Mouse (Mus musculus) brain, embryonic 18.5 days (tissue): ENCODE measurements at regions not wholly inside any gene's neighbourhood (a gene's known extent, or its start where the extent isn't known, plus 50 kb on each side); places are given as distances from the start of the nearest gene placed in this dataset.
A peak's percentile ranks its signal among the peaks of the same experiment; 100 is the strongest.
"Not testable (repeated sequence)": the region's sequence is repeated elsewhere in the genome, so short reads cannot be mapped to it uniquely, and the experiment has no call there.

ENCODE experiments used
- DNase-seq: peaks from one replicate; pipeline ENCODE4 v3.0.0-alpha.2; 2012; ENCODE audit warnings: low read depth, low spot score

DNA sequence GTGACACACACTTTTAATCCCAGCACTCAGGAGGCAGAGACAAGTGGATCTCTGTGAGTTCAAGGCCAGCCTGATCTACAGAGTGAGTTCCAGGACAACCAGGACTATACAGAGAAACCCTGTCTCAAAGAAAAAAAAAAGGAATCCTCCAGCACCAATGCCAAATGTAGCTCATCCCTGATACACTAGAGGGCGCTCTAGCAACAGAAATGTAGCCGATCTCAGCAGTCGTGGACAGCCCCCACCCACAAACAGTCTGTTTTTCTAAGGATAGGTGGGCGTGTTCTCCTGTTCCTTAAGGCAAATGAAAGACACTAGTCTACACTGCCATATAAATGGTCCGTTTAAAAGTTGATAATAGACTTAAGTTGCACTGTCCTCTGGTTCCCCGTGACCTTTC, 2447.9 kb upstream of the Gm8797 start:
- not testable (repeated sequence) for DNase-seq

DNA sequence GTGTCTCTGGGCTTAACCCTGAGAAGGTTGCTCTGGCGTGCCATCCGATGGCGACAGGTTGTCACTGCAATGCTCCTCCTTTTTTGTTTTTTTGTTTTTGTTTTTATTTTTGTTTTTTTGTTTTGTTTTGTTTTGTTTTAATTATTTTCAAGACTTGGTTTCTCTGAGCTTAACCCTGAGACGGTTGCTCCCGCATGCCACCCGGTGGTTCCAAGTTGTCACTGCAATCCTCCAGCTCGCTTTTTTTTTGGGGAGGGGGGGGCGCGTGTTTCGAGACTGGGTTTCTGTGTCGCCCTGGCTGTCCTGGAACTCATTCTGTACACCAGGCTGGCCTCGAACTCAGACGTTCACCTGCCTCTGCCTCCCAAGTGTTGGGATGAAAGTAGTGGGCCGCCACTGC, 2442.1 kb upstream of the Gm8797 start:
- DNase-seq = no peak

DNA sequence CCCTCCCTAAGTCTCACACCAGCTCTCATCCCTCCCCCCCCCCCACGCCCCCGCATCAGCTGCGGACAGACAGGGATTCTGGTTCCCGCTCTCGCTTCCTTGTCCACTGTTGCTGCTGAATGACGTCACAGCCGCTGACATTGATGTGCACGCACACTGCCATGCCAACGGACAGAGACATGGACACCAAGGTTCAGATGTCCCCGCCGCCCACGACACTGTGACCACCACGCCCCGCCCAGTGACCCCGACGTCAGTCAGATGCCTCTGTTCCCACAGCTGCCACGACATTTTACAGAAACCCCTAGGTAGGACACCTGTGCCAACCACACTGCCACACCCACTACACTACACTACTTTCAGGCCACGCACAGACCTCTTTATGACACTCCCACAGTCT, 2441.6 kb upstream of the Gm8797 start:
- DNase-seq = no peak

DNA sequence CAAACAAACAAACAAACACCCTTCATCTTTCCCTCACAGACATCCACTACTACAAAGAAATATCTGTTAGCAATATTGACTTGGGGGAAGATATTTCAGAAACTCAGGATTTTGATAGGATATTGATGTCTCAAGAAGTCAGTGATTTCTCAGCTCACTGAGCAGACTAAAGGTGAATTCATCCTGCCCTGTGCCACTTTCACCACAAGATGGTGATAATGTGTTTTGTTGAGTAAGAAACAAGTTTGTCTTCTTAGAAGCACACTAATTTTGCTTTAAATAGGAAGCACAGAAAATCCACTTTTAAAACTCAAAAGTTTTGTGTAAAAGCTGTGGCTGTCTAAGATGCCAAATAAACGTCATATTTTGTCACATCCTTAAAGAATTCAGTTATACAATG, 2439.8 kb upstream of the Gm8797 start:
- DNase-seq = peak; percentile 1

DNA sequence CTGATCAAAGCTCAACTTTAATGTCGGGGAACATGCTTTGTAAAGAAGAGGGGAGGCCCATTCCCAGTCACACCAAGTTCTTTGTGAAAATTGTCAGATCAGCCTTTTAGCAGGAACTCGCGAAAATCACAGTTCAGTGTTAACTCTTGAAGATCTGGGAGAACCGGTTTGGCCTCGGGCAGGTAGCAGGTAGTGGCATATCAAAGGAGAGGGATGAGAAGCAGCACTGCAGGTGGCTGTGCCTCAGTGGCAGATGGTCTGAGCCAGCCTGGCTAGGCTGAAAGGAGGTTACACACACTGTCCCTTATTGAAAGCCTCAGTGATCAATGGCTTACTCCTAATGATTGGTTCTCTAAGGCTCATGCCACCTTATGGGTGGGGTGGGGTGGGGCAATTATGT, 2401.0 kb upstream of the Gm8797 start:
- DNase-seq = no peak

DNA sequence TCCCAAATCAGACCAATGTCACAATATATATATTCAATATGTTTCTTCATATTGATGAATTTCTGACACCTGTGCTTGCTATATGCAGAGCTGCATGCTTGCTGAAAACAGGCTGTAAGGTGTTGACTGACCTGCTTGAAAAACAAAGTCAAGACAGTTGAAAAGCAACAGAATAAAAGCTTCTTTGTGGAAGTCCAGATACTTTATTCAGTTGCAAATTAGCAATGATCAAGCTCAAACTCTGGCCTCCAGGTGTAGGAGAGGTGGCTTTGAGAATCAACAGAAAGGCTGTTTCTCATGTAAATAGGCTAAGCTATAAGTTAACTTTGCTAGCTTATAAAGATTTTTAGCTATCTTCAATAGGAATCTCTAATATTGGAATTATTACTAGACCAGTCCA, 2379.7 kb upstream of the Gm8797 start:
- not testable (repeated sequence) for DNase-seq

DNA sequence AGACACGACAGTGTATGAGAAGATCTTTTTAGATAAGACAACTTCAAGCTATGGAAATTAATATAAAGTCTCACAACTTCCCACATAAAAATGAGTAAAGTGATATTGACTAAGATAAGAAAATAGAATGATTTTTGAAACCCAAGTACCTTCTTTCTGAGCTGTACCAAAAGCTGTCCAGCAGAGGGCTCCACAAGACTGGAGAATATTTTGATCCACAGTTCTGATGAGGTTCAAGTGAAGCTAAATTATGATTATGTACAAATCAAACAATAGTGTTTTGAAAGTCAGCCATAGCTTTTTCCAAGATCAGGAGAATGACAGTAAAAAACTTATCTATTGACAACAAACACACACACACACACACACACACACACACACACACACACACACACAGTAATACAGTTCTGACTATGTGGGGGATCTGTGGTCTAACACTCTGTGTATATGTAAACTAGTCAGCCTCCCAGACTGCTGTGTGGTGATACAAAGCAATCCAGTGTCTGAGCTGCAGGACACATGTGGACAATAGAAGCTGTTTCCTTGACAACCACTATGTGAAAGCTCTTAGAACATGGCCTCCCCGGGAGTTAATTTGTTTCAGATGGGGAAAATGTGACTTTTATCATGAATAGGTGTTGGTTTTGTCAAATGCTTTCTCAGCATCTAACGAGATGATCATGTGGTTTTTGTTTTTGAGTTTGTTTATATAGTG, 2362.4 kb upstream of the Gm8797 start:
- DNase-seq = peak; percentile 10
